Mouse (Mus musculus): Measurements from ENCODE around the gene Lrtm1. TPM values are rescaled to one million over a fixed set of nuclear protein-coding genes. Genes with fewer than 3 reads are reported as not detected.
A peak's percentile ranks its signal among the peaks of the same experiment; 100 is the strongest.

Gene Lrtm1
- polyA plus RNA-seq (2014; fragmentation: Nextera tagmentation; extraction: Ambion mirVana), result 0.36 and 0.55 TPM in 2 replicates

DNA sequence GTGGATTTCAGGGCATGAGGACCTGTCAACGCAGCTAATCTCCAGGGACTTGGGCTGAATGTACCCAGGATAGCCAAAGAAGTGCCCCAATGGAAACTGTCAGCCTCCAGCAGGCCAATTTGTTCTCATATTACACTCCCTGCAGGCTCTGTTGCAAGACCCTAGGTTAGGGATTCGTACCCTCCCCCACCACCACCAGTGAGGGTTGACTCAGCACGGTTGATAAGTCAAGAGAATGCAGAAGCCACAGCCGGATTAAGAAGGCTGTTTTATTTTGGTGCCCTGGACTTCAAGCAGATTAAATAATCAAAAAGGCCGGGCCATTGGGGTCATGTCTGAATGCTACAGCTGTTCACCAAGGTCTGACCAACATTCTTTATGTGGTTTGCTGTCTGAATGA is at the start of gene Lrtm1:
Lrtm1 (plus strand) TSS at position 326 of the 400 bp plus-strand sequence.
- WGBS, result 2% methylated on average over 5 of the region's 5 CpGs

GRCm38 (mm10) chr14:28969247-28969646 is 48.8 kb upstream of the Lrtm1 start:
- WGBS, result 88% methylated on average over 4 of the region's 4 CpGs

More for the DNA sequence above, at the start of gene Lrtm1:
- ATAC-seq (replicated peaks; ENCODE audit: low FRiP score) (peak; percentile 58; the same call in 1 of the 2 replicates), DNase-seq (ENCODE audit: low spot score) (peak; percentile 59)
- H3K4me3 ChIP-seq (ENCODE audit: low read depth, low read length), result no peak within 1 kb of the TSS
- no peak within 1 kb of the TSS for H3K4me2 ChIP-seq (ENCODE audit: low read depth, low read length, severe bottlenecking)
- H3K9me3 ChIP-seq (ENCODE audit: control insufficient read depth, low read length), result no peaks in the 10 kb centered on the region
- H3K4me1 ChIP-seq (replicated peaks; ENCODE audit: control insufficient read depth, insufficient read depth, low read length), result peaks cover 4% of the 10 kb centered on the region; the same call in 1 of the 2 replicates
- no peak within 1 kb of the TSS for H3K9ac ChIP-seq (ENCODE audit: low read length)
- no peaks in the 10 kb centered on the region for H3K27me3 ChIP-seq (ENCODE audit: control insufficient read depth, insufficient read depth, low read length)
- no peak within 1 kb of the TSS for H3K27ac ChIP-seq (ENCODE audit: low read depth, low read length)
- H3K36me3 ChIP-seq (ENCODE audit: control insufficient read depth, insufficient read depth, low read length), result no peaks in the 10 kb centered on the region

DNA sequence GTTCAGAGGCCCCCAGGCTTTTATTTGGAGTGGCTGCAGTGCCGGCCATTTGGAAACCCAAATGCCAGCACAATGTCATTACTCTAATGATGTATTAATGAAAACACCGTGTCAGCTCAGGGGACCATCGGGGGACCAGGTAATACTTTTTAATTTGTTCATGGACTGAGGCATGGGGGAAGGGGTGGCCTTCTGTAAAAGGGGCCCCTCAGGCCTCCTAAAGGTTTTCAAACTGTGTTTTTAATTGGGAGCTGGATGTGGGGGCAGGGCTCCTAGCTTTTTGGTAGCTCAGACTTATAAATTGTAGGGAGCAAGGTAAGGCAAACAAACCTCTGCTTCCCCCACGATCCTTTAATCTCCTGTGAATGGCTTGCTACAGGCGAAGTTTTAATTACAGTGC is 45.4 kb upstream of the Lrtm1 start:
- no peaks in the 10 kb centered on the region for H3K27me3 ChIP-seq (ENCODE audit: control insufficient read depth, insufficient read depth, low read length)
- WGBS, result 6% methylated on average over 5 of the region's 5 CpGs
- H3K4me3 ChIP-seq (ENCODE audit: low read depth, low read length), result no peak overlapping the region
- no peak overlapping the region for H3K27ac ChIP-seq (ENCODE audit: low read depth, low read length)
- peaks cover 12% of the 10 kb centered on the region; the same call in 1 of the 2 replicates for H3K4me1 ChIP-seq (replicated peaks; ENCODE audit: control insufficient read depth, insufficient read depth, low read length)
- H3K4me2 ChIP-seq (ENCODE audit: low read depth, low read length, severe bottlenecking), result no peak overlapping the region
- H3K9me3 ChIP-seq (ENCODE audit: control insufficient read depth, low read length), result no peaks in the 10 kb centered on the region
- H3K9ac ChIP-seq (ENCODE audit: low read length), result no peak overlapping the region; the same call in 1 of the 2 replicates
- DNase-seq (ENCODE audit: low spot score), result peak; percentile 62
- ATAC-seq (replicated peaks; ENCODE audit: low FRiP score), result 0 out of 2 replicates have a peak, but pooled peaks have one; percentile 10
- H3K36me3 ChIP-seq (ENCODE audit: control insufficient read depth, insufficient read depth, low read length), result no peaks in the 10 kb centered on the region

More at GRCm38 (mm10) chr14:28969247-28969646, 48.8 kb upstream of the Lrtm1 start:
- no peak overlapping the region for H3K9ac ChIP-seq (ENCODE audit: low read length)
- H3K36me3 ChIP-seq (ENCODE audit: control insufficient read depth, insufficient read depth, low read length), result no peaks in the 10 kb centered on the region
- no peak overlapping the region for H3K4me3 ChIP-seq (ENCODE audit: low read depth, low read length)
- H3K4me1 ChIP-seq (replicated peaks; ENCODE audit: control insufficient read depth, insufficient read depth, low read length), result peaks cover 12% of the 10 kb centered on the region; the same call in 1 of the 2 replicates
- H3K9me3 ChIP-seq (ENCODE audit: control insufficient read depth, low read length), result no peaks in the 10 kb centered on the region
- ATAC-seq (replicated peaks; ENCODE audit: low FRiP score), result no peak
- H3K27ac ChIP-seq (ENCODE audit: low read depth, low read length), result no peak overlapping the region
- H3K4me2 ChIP-seq (ENCODE audit: low read depth, low read length, severe bottlenecking), result no peak overlapping the region
- no peak for DNase-seq (ENCODE audit: low spot score)
- no peaks in the 10 kb centered on the region for H3K27me3 ChIP-seq (ENCODE audit: control insufficient read depth, insufficient read depth, low read length)

DNA sequence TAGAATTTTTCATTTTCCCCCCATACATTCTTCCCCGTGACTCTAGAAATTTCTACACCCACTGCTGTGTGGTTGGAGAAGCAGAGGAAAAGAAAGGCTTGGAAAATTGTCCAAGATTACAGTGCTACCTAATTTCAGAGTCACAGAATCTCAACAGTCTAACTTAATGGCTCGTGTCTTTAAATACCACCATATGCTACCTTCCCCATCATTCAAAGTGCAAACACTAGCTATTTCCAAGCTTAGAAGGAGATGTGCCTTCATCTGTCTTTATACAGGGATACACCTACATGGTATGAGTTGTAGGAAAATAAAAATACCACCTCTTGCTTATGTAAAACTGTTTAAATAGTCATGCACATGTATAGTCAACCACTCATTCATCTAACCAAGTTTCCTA is 38.8 kb upstream of the Lrtm1 start:
- WGBS, result 92% methylated on average over 2 of the region's 2 CpGs
- H3K36me3 ChIP-seq (ENCODE audit: control insufficient read depth, insufficient read depth, low read length), result no peaks in the 10 kb centered on the region
- no peaks in the 10 kb centered on the region for H3K27me3 ChIP-seq (ENCODE audit: control insufficient read depth, insufficient read depth, low read length)

GRCm38 (mm10) chr14:28980482-28980881 is 37.5 kb upstream of the Lrtm1 start:
- Histone ChIP-seq H3K9ac (ENCODE audit: low read length) (no peak overlapping the region), H3K4me1 (replicated peaks; ENCODE audit: control insufficient read depth, insufficient read depth, low read length) (no peaks in the 10 kb centered on the region), H3K4me2 (ENCODE audit: low read depth, low read length, severe bottlenecking) (no peak overlapping the region), H3K9me3 (ENCODE audit: control insufficient read depth, low read length) (no peaks in the 10 kb centered on the region), H3K27me3 (ENCODE audit: control insufficient read depth, insufficient read depth, low read length) (no peaks in the 10 kb centered on the region), H3K36me3 (ENCODE audit: control insufficient read depth, insufficient read depth, low read length) (no peaks in the 10 kb centered on the region), H3K4me3 (ENCODE audit: low read depth, low read length) (no peak overlapping the region), H3K27ac (ENCODE audit: low read depth, low read length) (no peak overlapping the region)
- 37% methylated on average over 3 of the region's 3 CpGs for WGBS
- DNase-seq (ENCODE audit: low spot score) (peak; percentile 57), ATAC-seq (replicated peaks; ENCODE audit: low FRiP score) (no peak)

More for the DNA sequence above, 38.8 kb upstream of the Lrtm1 start:
- no peaks in the 10 kb centered on the region for H3K9me3 ChIP-seq (ENCODE audit: control insufficient read depth, low read length)
- H3K9ac ChIP-seq (ENCODE audit: low read length), result no peak overlapping the region
- H3K4me2 ChIP-seq (ENCODE audit: low read depth, low read length, severe bottlenecking), result no peak overlapping the region
- ATAC-seq (replicated peaks; ENCODE audit: low FRiP score) (no peak), DNase-seq (ENCODE audit: low spot score) (no peak)
- H3K4me3 ChIP-seq (ENCODE audit: low read depth, low read length), result no peak overlapping the region
- H3K27ac ChIP-seq (ENCODE audit: low read depth, low read length), result no peak overlapping the region
- H3K4me1 ChIP-seq (replicated peaks; ENCODE audit: control insufficient read depth, insufficient read depth, low read length), result no peaks in the 10 kb centered on the region

DNA sequence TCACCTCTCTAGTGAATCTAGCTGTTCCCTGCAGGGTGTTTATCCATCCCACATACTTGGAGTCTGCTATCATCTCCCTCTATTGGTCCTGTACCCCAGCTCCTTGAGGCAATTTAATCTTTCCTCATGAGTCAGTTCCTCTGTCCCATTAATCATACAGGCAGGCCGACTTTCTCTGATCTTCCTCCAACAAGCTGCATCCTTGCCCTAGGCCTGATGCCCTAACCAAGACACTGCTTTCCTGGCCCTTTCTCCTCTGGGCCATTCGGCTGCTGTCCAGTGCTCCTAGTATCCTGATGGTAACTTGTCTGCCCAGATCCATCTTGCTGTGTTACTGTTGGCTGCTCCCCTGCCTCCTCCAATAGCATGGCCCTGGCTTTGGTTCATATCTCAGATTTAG is 33.7 kb upstream of the Lrtm1 start:
- no peaks in the 10 kb centered on the region for H3K36me3 ChIP-seq (ENCODE audit: control insufficient read depth, insufficient read depth, low read length)
- DNase-seq (ENCODE audit: low spot score), result no peak
- H3K9me3 ChIP-seq (ENCODE audit: control insufficient read depth, low read length), result no peaks in the 10 kb centered on the region
- no peak overlapping the region for H3K27ac ChIP-seq (ENCODE audit: low read depth, low read length)
- ATAC-seq (replicated peaks; ENCODE audit: low FRiP score), result no peak
- H3K27me3 ChIP-seq (ENCODE audit: control insufficient read depth, insufficient read depth, low read length), result no peaks in the 10 kb centered on the region
- no peak overlapping the region for H3K4me2 ChIP-seq (ENCODE audit: low read depth, low read length, severe bottlenecking)
- WGBS, result 84% methylated on average over 2 of the region's 2 CpGs
- no peaks in the 10 kb centered on the region for H3K4me1 ChIP-seq (replicated peaks; ENCODE audit: control insufficient read depth, insufficient read depth, low read length)
- H3K4me3 ChIP-seq (ENCODE audit: low read depth, low read length), result no peak overlapping the region
- no peak overlapping the region for H3K9ac ChIP-seq (ENCODE audit: low read length)

GRCm38 (mm10) chr14:28988211-28988900 is 29.7 kb upstream of the Lrtm1 start:
- H3K27me3 ChIP-seq (ENCODE audit: control insufficient read depth, insufficient read depth, low read length), result no peaks in the 10 kb centered on the region
- H3K27ac ChIP-seq (ENCODE audit: low read depth, low read length), result no peak overlapping the region
- no peak overlapping the region for H3K9ac ChIP-seq (ENCODE audit: low read length)
- H3K4me3 ChIP-seq (ENCODE audit: low read depth, low read length), result no peak overlapping the region
- DNase-seq (ENCODE audit: low spot score) (no peak), ATAC-seq (replicated peaks; ENCODE audit: low FRiP score) (no peak)
- no peak overlapping the region for H3K4me2 ChIP-seq (ENCODE audit: low read depth, low read length, severe bottlenecking)
- H3K36me3 ChIP-seq (ENCODE audit: control insufficient read depth, insufficient read depth, low read length), result no peaks in the 10 kb centered on the region
- no peaks in the 10 kb centered on the region for H3K9me3 ChIP-seq (ENCODE audit: control insufficient read depth, low read length)
- no peaks in the 10 kb centered on the region for H3K4me1 ChIP-seq (replicated peaks; ENCODE audit: control insufficient read depth, insufficient read depth, low read length)
- 90% methylated on average over 7 of the region's 7 CpGs for WGBS

DNA sequence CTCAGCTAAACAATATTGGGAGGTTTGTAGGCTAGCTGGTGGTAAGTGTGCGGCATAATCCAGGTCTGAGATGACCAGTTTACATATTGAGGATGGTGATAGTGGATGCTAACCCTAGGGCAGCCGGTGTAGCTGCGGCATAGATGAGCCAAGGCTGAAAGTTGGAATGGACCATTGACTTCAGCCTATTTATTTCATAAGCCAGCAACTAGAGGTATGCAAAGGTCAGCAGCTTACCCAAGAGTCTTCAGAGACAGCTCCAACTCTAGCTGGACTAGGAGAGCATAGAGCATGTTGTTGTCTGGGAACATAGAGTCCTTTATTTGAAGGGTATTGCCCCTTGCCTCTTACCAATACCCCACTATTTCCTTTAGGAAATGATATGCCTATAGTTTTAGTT is 21.4 kb upstream of the Lrtm1 start:
- no peak overlapping the region for H3K4me2 ChIP-seq (ENCODE audit: low read depth, low read length, severe bottlenecking)
- WGBS, result 95% methylated on average over 3 of the region's 3 CpGs
- ATAC-seq (replicated peaks; ENCODE audit: low FRiP score) (no peak), DNase-seq (ENCODE audit: low spot score) (no peak)
- H3K9me3 ChIP-seq (ENCODE audit: control insufficient read depth, low read length), result no peaks in the 10 kb centered on the region
- H3K36me3 ChIP-seq (ENCODE audit: control insufficient read depth, insufficient read depth, low read length), result no peaks in the 10 kb centered on the region
- H3K27me3 ChIP-seq (ENCODE audit: control insufficient read depth, insufficient read depth, low read length), result no peaks in the 10 kb centered on the region
- no peaks in the 10 kb centered on the region for H3K4me1 ChIP-seq (replicated peaks; ENCODE audit: control insufficient read depth, insufficient read depth, low read length)
- no peak overlapping the region for H3K9ac ChIP-seq (ENCODE audit: low read length)
- H3K27ac ChIP-seq (ENCODE audit: low read depth, low read length), result no peak overlapping the region
- H3K4me3 ChIP-seq (ENCODE audit: low read depth, low read length), result no peak overlapping the region
